Mouse (Mus musculus) T-helper 1 cell (primary cell): Measurements from ENCODE around the gene Myf5.

Experiments used
- in situ Hi-C: fragments of 300-600 bp; cut with MboI, MseI; formaldehyde crosslinking; loops from one replicate; pipeline ENCODE4 v1.15.1; 2025; ENCODE audit warnings: high pct_unique_total_duplicates

Myf5 gene

DNA sequence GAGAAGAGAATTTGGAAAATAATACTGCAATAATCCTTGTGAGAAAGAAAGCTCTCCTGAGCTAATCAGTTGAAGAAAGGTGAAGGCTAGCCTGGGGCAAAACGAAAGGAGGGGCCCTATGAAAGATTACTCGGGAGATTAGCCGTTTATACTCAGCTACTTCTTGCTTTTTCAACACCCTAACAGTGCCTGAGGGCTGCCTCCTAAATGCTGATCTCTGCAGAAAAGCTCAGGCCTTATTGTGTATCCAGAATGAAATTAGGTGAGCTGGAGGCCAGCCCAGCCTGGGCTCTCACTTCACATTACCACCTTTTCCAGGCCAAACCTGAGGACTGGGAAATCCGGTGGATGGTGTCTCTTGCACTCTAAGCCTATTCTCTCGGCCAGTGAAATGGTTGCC lies 49.0 kb downstream of the Myf5 start:
- in situ Hi-C loops: loop anchor here (25.0 kb wide), 1 partner anchor 300 kb away; no protein-coding TSS in a partner anchor
